Mouse (Mus musculus) neural tube, embryonic 14.5 days (tissue): ENCODE measurements around the gene Olfr1259. TPM values are rescaled to one million over a fixed set of nuclear protein-coding genes. Genes with fewer than 3 reads are reported as not detected.
"Not testable (repeated sequence)": the region's sequence is repeated elsewhere in the genome, so short reads cannot be mapped to it uniquely, and the experiment has no call there.

Experiments
- ATAC-seq: fragments of 200-750 bp; cut with Nextera tagmentation; 2 replicates; pipeline ENCODE4 v1.8.0; 2017; ENCODE audit warnings: low read depth, mild to moderate bottlenecking, moderate TSS enrichment, moderate library complexity
- H3K27ac ChIP-seq: fragments of 300-500 bp; sonication (generic); 2 replicates; pipeline ENCODE4 v1.5.1; 2014; ENCODE audit warnings: low read depth, mild to moderate bottlenecking, control low read depth, low read length, moderate library complexity, mixed read lengths
- H3K27me3 ChIP-seq: fragments of 300-500 bp; sonication (generic); 2 replicates; pipeline ENCODE4 v1.6.1; 2014; ENCODE audit warnings: low read length; ENCODE audit not compliant: control insufficient read depth, insufficient read depth
- H3K36me3 ChIP-seq: fragments of 300-500 bp; sonication (generic); 2 replicates; pipeline ENCODE4 v1.6.1; 2014; ENCODE audit warnings: low read length, mixed read lengths; ENCODE audit not compliant: control insufficient read depth, insufficient read depth
- H3K4me1 ChIP-seq: fragments of 300-500 bp; sonication (generic); 2 replicates; pipeline ENCODE4 v1.6.1; 2014; ENCODE audit warnings: low read length; ENCODE audit not compliant: control insufficient read depth, insufficient read depth
- H3K4me2 ChIP-seq: fragments of 300-500 bp; sonication (generic); 2 replicates; pipeline ENCODE4 v1.6.1; 2014; ENCODE audit warnings: mild to moderate bottlenecking, low read depth, low read length, control low read depth
- H3K4me3 ChIP-seq: fragments of 300-500 bp; sonication (generic); 2 replicates; pipeline ENCODE4 v1.5.1; 2014; ENCODE audit warnings: low read depth, low read length, control low read depth, mixed read lengths
- H3K9ac ChIP-seq: fragments of 300-500 bp; sonication (generic); replicated peaks from 2 replicates; pipeline ENCODE4 v1.6.1; 2014; ENCODE audit warnings: low read depth, mild to moderate bottlenecking, control low read depth, low read length, mixed read lengths
- H3K9me3 ChIP-seq: fragments of 300-500 bp; sonication (generic); 2 replicates; pipeline ENCODE4 v1.6.1; 2016; ENCODE audit warnings: low read length; ENCODE audit not compliant: control insufficient read depth
- WGBS: fragments of 180-500 bp; shearing (Covaris S2); extraction: QIAGEN DNeasy Blood & Tissue Kit; methylation state at CpG from one replicate; pipeline ENCODE4 v1.1.7; 2014; 5-methylcytosine and 5-hydroxymethylcytosine counted together
- polyA plus RNA-seq: library from polyadenylated mRNA; unstranded; fragments of >200 nt; fragmentation: Nextera tagmentation; extraction: Ambion mirVana; gene quantifications from 2 replicates; pipeline ENCODE4 v1.2.1, GENCODE M21; 2014

Gene Olfr1259
- polyA plus RNA-seq = not detected in 2 replicates

GRCm38 (mm10) chr2:89948564-89948963 lies at the start of gene Olfr1259:
Gene Olfr1259, minus strand, starts transcription at chr2:89948664.
- Histone ChIP-seq H3K27me3 (no peaks in the 10 kb centered on the region), H3K4me2 (no peak within 1 kb of the TSS), H3K36me3 (no peaks in the 10 kb centered on the region), H3K27ac (no peak within 1 kb of the TSS), H3K4me3 (no peak within 1 kb of the TSS), H3K4me1 (no peaks in the 10 kb centered on the region), H3K9me3 (no peaks in the 10 kb centered on the region), H3K9ac (no peak within 1 kb of the TSS)
- no peak for ATAC-seq
- 89% methylated on average over 5 of the region's 5 CpGs for WGBS

- Histone ChIP-seq H3K9me3 (no peaks in the 10 kb centered on the region), H3K27ac (no peak within 1 kb of the TSS), H3K36me3 (no peaks in the 10 kb centered on the region), H3K4me2 (no peak within 1 kb of the TSS), H3K9ac (no peak within 1 kb of the TSS), H3K4me3 (no peak within 1 kb of the TSS), H3K27me3 (no peaks in the 10 kb centered on the region), H3K4me1 (no peaks in the 10 kb centered on the region)
- ATAC-seq = no peak
Measured at GRCm38 (mm10) chr2:89990921-89991320, 42.5 kb upstream of the Olfr1259 start, which contains the start of gene Olfr1261. Gene Olfr1261, plus strand, starts transcription at chr2:89991221.

- no peaks in the 10 kb centered on the region for H3K9me3 ChIP-seq
- H3K4me3 ChIP-seq = no peak overlapping the region
- no peak overlapping the region for H3K27ac ChIP-seq
- H3K27me3 ChIP-seq = no peaks in the 10 kb centered on the region
- ATAC-seq = no peak
- no peaks in the 10 kb centered on the region for H3K36me3 ChIP-seq
- no peak overlapping the region for H3K9ac ChIP-seq
- 92% methylated on average over 2 of the region's 2 CpGs for WGBS
- H3K4me1 ChIP-seq = no peaks in the 10 kb centered on the region
- H3K4me2 ChIP-seq = no peak overlapping the region
Measured at GRCm38 (mm10) chr2:89977709-89978108, 29.2 kb upstream of the Olfr1259 start.

- peak; percentile 61; the same call in 1 of the 2 replicates for ATAC-seq
- Histone ChIP-seq H3K4me3 (no peak within 1 kb of the TSS), H3K27me3 (no peaks in the 10 kb centered on the region), H3K27ac (no peak within 1 kb of the TSS), H3K36me3 (no peaks in the 10 kb centered on the region), H3K9me3 (no peaks in the 10 kb centered on the region), H3K9ac (no peak within 1 kb of the TSS), H3K4me2 (no peak within 1 kb of the TSS), H3K4me1 (no peaks in the 10 kb centered on the region)
- 39% methylated on average over 2 of the region's 2 CpGs for WGBS
Measured at GRCm38 (mm10) chr2:89974184-89974583, 25.7 kb upstream of the Olfr1259 start, which contains the start of gene Olfr1260. Gene Olfr1260, plus strand, starts transcription at chr2:89974340.

GRCm38 (mm10) chr2:89927009-89927408 lies 21.5 kb downstream of the Olfr1259 start, which contains the start of gene Olfr1258:
Gene Olfr1258, plus strand, starts transcription at chr2:89927309.
- no peak for ATAC-seq
- H3K27me3 ChIP-seq = no peaks in the 10 kb centered on the region
- H3K4me3 ChIP-seq = no peak within 1 kb of the TSS
- no peaks in the 10 kb centered on the region for H3K9me3 ChIP-seq
- no peak within 1 kb of the TSS for H3K9ac ChIP-seq
- H3K27ac ChIP-seq = no peak within 1 kb of the TSS
- no peaks in the 10 kb centered on the region for H3K4me1 ChIP-seq
- no peaks in the 10 kb centered on the region for H3K36me3 ChIP-seq
- H3K4me2 ChIP-seq = no peak within 1 kb of the TSS

- H3K27me3 ChIP-seq, ATAC-seq, H3K27ac ChIP-seq, H3K4me1 ChIP-seq, H3K9ac ChIP-seq, H3K4me3 ChIP-seq, H3K9me3 ChIP-seq, H3K36me3 ChIP-seq, H3K4me2 ChIP-seq: not testable (repeated sequence)
- WGBS = 91% methylated on average over 9 of the region's 9 CpGs
Measured at GRCm38 (mm10) chr2:89912616-89913015, 35.8 kb downstream of the Olfr1259 start.

Other genes with a start within 250 kb of the Olfr1259 start
- not detected in 2 replicates for gene Olfr1252, start 223.7 kb downstream of the Olfr1259 start, polyA plus RNA-seq
- gene Olfr1253, start 191.6 kb downstream of the Olfr1259 start, polyA plus RNA-seq = not detected in 2 replicates
- gene Olfr1254, start 155.0 kb downstream of the Olfr1259 start, polyA plus RNA-seq = not detected in 2 replicates
- gene Olfr1255, start 136.6 kb downstream of the Olfr1259 start, polyA plus RNA-seq = not detected in 2 replicates
- gene Olfr1256, start 107.1 kb downstream of the Olfr1259 start, polyA plus RNA-seq = not detected in 2 replicates
- gene Olfr48, start 100.5 kb downstream of the Olfr1259 start, polyA plus RNA-seq = not detected in 2 replicates
- not detected in 2 replicates for gene Olfr1257, start 70.2 kb downstream of the Olfr1259 start, polyA plus RNA-seq
- not detected in 2 replicates for gene Olfr1258, start 21.4 kb downstream of the Olfr1259 start, polyA plus RNA-seq
- gene Olfr1260, start 25.7 kb upstream of the Olfr1259 start, polyA plus RNA-seq = 0.47 TPM in 1 of 2 replicates, not detected in the other
- not detected in 2 replicates for gene Olfr1261, start 42.6 kb upstream of the Olfr1259 start, polyA plus RNA-seq
- not detected in 2 replicates for gene Olfr1262, start 51.5 kb upstream of the Olfr1259 start, polyA plus RNA-seq
- not detected in 2 replicates for gene Olfr1263, start 63.5 kb upstream of the Olfr1259 start, polyA plus RNA-seq
- not detected in 2 replicates for gene Olfr1264, start 76.9 kb upstream of the Olfr1259 start, polyA plus RNA-seq
- gene Olfr1265, start 86.7 kb upstream of the Olfr1259 start, polyA plus RNA-seq = not detected in 2 replicates
- not detected in 2 replicates for gene Olfr140, start 114.9 kb upstream of the Olfr1259 start, polyA plus RNA-seq
- gene Olfr1269, start 172.7 kb upstream of the Olfr1259 start, polyA plus RNA-seq = not detected in 2 replicates
- gene Olfr32, start 193.6 kb upstream of the Olfr1259 start, polyA plus RNA-seq = not detected in 2 replicates
- not detected in 2 replicates for gene Olfr1270, start 204.4 kb upstream of the Olfr1259 start, polyA plus RNA-seq